Mouse (Mus musculus): ENCODE results near the gene Ist1. TPM values are rescaled to one million over a fixed set of nuclear protein-coding genes. Genes with fewer than 3 reads are reported as not detected.

Gene Ist1
- polyA plus RNA-seq, 1 experiment from 2014 or later = 36.1 TPM

- DNase-seq (no peak), ATAC-seq (no peak)
- Histone ChIP-seq H3K27ac (ENCODE audit: low read depth) (no peak overlapping the region), H3K27me3 (ENCODE audit: insufficient read depth, low read length) (no peaks in the 10 kb centered on the region), H3K9me3 (ENCODE audit: low read length) (no peaks in the 10 kb centered on the region), H3K9ac (replicated peaks) (no peak overlapping the region), H3K4me2 (ENCODE audit: low read depth, low read length) (no peak overlapping the region), H3K4me3 (ENCODE audit: low read depth, low read length) (no peak overlapping the region), H3K4me1 (ENCODE audit: insufficient read depth) (no peaks in the 10 kb centered on the region), H3K36me3 (replicated peaks; ENCODE audit: insufficient read depth, low read length) (peaks cover 59% of the 10 kb centered on the region)
- no peak for TF ChIP-seq CTCF (IDR thresholded peaks at IDR 0.05; ENCODE audit: low read depth)
- TF ChIP-seq EP300 (IDR thresholded peaks at IDR 0.05; ENCODE audit: low read depth) = no peak
- WGBS (ENCODE audit: insufficient replicate concordance) = 86% methylated on average over 3 of the region's 3 CpGs
These were observed 32.0 kb upstream of the Ist1 start for GRCm38 (mm10) chr8:109725106-109725505.

GRCm38 (mm10) chr8:109714961-109715360 is 21.9 kb upstream of the Ist1 start:
- H3K27me3 ChIP-seq (ENCODE audit: insufficient read depth, low read length) = no peaks in the 10 kb centered on the region
- H3K4me1 ChIP-seq (ENCODE audit: insufficient read depth) = no peaks in the 10 kb centered on the region
- H3K9me3 ChIP-seq (ENCODE audit: low read length) = no peaks in the 10 kb centered on the region
- 77% methylated on average over 5 of the region's 5 CpGs for WGBS (ENCODE audit: insufficient replicate concordance)
- H3K9ac ChIP-seq (replicated peaks) = no peak overlapping the region
- ATAC-seq (no peak), DNase-seq (no peak)
- H3K27ac ChIP-seq (ENCODE audit: low read depth) = no peak overlapping the region
- no peak overlapping the region for H3K4me2 ChIP-seq (ENCODE audit: low read depth, low read length)
- TF ChIP-seq EP300 (IDR thresholded peaks at IDR 0.05; ENCODE audit: low read depth) = no peak
- no peak for TF ChIP-seq CTCF (IDR thresholded peaks at IDR 0.05; ENCODE audit: low read depth)
- H3K4me3 ChIP-seq (ENCODE audit: low read depth, low read length) = no peak overlapping the region
- H3K36me3 ChIP-seq (replicated peaks; ENCODE audit: insufficient read depth, low read length) = peaks cover 54% of the 10 kb centered on the region

- DNase-seq (no peak), ATAC-seq (no peak)
- Histone ChIP-seq H3K36me3 (replicated peaks; ENCODE audit: insufficient read depth, low read length) (peaks cover 57% of the 10 kb centered on the region), H3K9ac (replicated peaks) (no peak overlapping the region), H3K4me1 (ENCODE audit: insufficient read depth) (no peaks in the 10 kb centered on the region), H3K9me3 (ENCODE audit: low read length) (no peaks in the 10 kb centered on the region), H3K27me3 (ENCODE audit: insufficient read depth, low read length) (no peaks in the 10 kb centered on the region), H3K4me3 (ENCODE audit: low read depth, low read length) (no peak overlapping the region), H3K4me2 (ENCODE audit: low read depth, low read length) (no peak overlapping the region), H3K27ac (ENCODE audit: low read depth) (no peak overlapping the region)
- TF ChIP-seq EP300 (IDR thresholded peaks at IDR 0.05; ENCODE audit: low read depth) (no peak), CTCF (IDR thresholded peaks at IDR 0.05; ENCODE audit: low read depth) (no peak)
- WGBS (ENCODE audit: insufficient replicate concordance) = 95% methylated on average over 1 of the region's 1 CpGs
These were observed 19.5 kb upstream of the Ist1 start for GRCm38 (mm10) chr8:109712521-109712920.

- WGBS (ENCODE audit: insufficient replicate concordance) = 74% methylated on average over 4 of the region's 4 CpGs
- DNase-seq (no peak), ATAC-seq (no peak)
- Histone ChIP-seq H3K4me2 (ENCODE audit: low read depth, low read length) (no peak overlapping the region), H3K4me3 (ENCODE audit: low read depth, low read length) (no peak overlapping the region), H3K9me3 (ENCODE audit: low read length) (no peaks in the 10 kb centered on the region), H3K9ac (replicated peaks) (no peak overlapping the region), H3K36me3 (replicated peaks; ENCODE audit: insufficient read depth, low read length) (peaks cover 35% of the 10 kb centered on the region), H3K27me3 (ENCODE audit: insufficient read depth, low read length) (no peaks in the 10 kb centered on the region), H3K4me1 (ENCODE audit: insufficient read depth) (peaks cover 21% of the 10 kb centered on the region), H3K27ac (ENCODE audit: low read depth) (no peak overlapping the region)
- TF ChIP-seq EP300 (IDR thresholded peaks at IDR 0.05; ENCODE audit: low read depth) = no peak
- TF ChIP-seq CTCF (IDR thresholded peaks at IDR 0.05; ENCODE audit: low read depth) = no peak
These were observed 14.9 kb upstream of the Ist1 start for GRCm38 (mm10) chr8:109707921-109708320.

- Histone ChIP-seq H3K27ac (ENCODE audit: low read depth) (no peak overlapping the region), H3K36me3 (replicated peaks; ENCODE audit: insufficient read depth, low read length) (peaks cover 24% of the 10 kb centered on the region), H3K9ac (replicated peaks) (peak overlapping the region; percentile 94; the same call in 1 of the 2 replicates), H3K4me3 (ENCODE audit: low read depth, low read length) (peak overlapping the region; percentile 87), H3K27me3 (ENCODE audit: insufficient read depth, low read length) (no peaks in the 10 kb centered on the region), H3K9me3 (ENCODE audit: low read length) (no peaks in the 10 kb centered on the region), H3K4me1 (ENCODE audit: insufficient read depth) (peaks cover 21% of the 10 kb centered on the region), H3K4me2 (ENCODE audit: low read depth, low read length) (peak overlapping the region; percentile 80)
- peak; percentile 91 for TF ChIP-seq CTCF (IDR thresholded peaks at IDR 0.05; ENCODE audit: low read depth)
- no peak for TF ChIP-seq EP300 (IDR thresholded peaks at IDR 0.05; ENCODE audit: low read depth)
- 13% methylated on average over 2 of the region's 2 CpGs for WGBS (ENCODE audit: insufficient replicate concordance)
- peak; percentile 87 for DNase-seq
- ATAC-seq = peak; percentile 30; the same call in 1 of the 2 replicates
These were observed 13.8 kb upstream of the Ist1 start for GRCm38 (mm10) chr8:109706874-109707237.

GRCm38 (mm10) chr8:109706076-109706873 is 13.2 kb upstream of the Ist1 start:
- peaks cover 21% of the 10 kb centered on the region for H3K4me1 ChIP-seq (ENCODE audit: insufficient read depth)
- H3K9me3 ChIP-seq (ENCODE audit: low read length) = no peaks in the 10 kb centered on the region
- peak overlapping the region; percentile 87 for H3K4me3 ChIP-seq (ENCODE audit: low read depth, low read length)
- peak overlapping the region; percentile 89 for H3K27ac ChIP-seq (ENCODE audit: low read depth)
- H3K27me3 ChIP-seq (ENCODE audit: insufficient read depth, low read length) = no peaks in the 10 kb centered on the region
- DNase-seq = no peak
- H3K36me3 ChIP-seq (replicated peaks; ENCODE audit: insufficient read depth, low read length) = peaks cover 21% of the 10 kb centered on the region
- ATAC-seq = peak; percentile 8
- peak overlapping the region; percentile 94 for H3K9ac ChIP-seq (replicated peaks)
- peak overlapping the region; percentile 80 for H3K4me2 ChIP-seq (ENCODE audit: low read depth, low read length)
- TF ChIP-seq CTCF (IDR thresholded peaks at IDR 0.05; ENCODE audit: low read depth) (no peak), EP300 (IDR thresholded peaks at IDR 0.05; ENCODE audit: low read depth) (no peak)
- 4% methylated on average over 26 of the region's 30 CpGs for WGBS (ENCODE audit: insufficient replicate concordance)

All from liver, postnatal 0 days (tissue).